Mouse (Mus musculus): ENCODE data around the gene S100a1.

GRCm38 (mm10) chr3:90509747-90510123 is 4.5 kb downstream of the S100a1 start:
- TF ChIP-seq HCFC1 (IDR thresholded peaks at IDR 0.05; ENCODE audit: borderline replicate concordance, insufficient read depth, low read length) (no peak), ZC3H11A (IDR thresholded peaks at IDR 0.05; ENCODE audit: borderline replicate concordance, low read depth, low read length) (no peak), MAFK (IDR thresholded peaks at IDR 0.05; ENCODE audit: insufficient read depth, low read depth, low read length) (no peak)

All from ES-E14 (cell line).